Mouse (Mus musculus) MEL-GATA-1-ER (cell line): ENCODE data around the gene Olfr301.

Experiments
- DNase-seq: peaks from one replicate; pipeline ENCODE4 v3.0.0-alpha.2; 2012; ENCODE audit warnings: low read depth; ENCODE audit errors: extremely low read depth

Olfr301 gene

DNA sequence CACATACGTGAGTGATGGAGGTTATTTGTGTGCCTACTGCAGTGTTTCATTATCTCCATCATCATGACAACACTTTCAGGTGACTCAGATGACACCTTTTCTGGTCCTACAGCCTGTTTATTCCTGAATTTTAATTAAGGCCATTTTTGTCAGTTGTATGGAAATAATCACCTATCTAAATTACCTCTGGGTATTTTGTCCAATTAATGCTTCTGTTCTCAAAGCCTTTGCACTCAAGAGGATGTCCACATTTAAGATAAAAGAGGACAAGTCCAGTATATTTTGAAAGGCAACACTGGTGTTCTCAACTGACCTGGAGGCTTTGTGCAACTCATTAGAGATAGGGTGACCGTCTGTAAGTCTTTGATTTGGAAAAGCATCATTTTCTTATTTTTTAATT lies at the start of gene Olfr301:
Olfr301 (plus strand) TSS at position 301 of the 400 bp plus-strand sequence.
- DNase-seq: no peak

DNA sequence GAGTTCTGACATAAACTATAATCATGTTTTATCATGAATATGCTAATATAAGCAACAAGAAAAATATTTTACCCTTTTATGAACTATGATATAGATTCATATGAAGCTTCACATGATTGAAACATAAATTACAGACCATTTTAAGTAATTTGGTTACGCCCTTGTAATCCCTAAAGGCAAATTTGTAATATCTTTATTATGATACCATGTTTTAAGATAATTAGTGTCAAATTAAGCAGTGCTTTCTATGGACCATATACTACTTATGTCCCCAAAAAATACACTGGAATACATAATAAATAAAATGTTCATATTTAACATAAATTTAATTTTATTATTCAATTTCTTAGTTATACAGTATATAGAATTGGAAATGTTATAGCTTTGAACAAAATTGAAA lies 36.8 kb upstream of the Olfr301 start, which contains the start of gene Olfr305:
Olfr305 (minus strand) TSS at position 101 of the 400 bp plus-strand sequence.
- no peak for DNase-seq

DNA sequence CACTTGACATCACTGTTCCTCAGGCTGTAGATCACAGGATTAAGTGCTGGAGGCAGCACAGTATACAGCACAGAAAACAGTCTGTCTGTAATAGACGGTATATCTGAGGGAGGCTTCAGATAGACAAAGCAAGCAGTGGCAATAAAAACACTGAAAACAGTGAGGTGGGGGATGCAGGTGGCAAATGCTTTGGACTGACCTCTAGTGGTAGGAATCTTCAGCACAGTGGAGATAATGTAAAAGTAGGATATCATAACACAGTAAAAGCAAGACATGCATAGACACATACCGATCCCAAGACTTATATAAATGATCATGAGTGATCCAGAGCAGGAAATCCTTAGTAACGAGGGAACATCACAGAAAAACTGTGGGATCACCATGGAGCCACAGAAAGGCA lies 17.9 kb upstream of the Olfr301 start:
- DNase-seq: no peak

DNA sequence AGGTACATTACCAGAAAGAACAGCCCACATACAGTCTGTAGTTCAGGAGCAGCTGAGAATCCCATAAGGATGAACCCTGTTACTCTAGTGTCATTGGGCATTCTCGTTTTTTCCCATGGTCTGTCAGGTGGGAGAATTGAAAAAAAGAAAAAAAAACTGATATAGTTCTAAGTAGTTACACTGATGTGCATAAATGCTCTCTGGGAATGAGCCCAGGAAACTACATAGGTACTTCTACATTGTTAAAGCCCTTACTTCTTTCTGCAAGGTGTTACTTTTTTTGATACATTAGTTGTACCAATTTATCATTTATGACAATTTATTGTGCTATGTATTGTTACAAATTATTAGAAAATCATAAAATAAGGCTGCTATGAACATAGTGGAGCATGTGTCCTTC lies 17.1 kb upstream of the Olfr301 start, which contains the start of gene Olfr304:
Olfr304 (minus strand) TSS at position 101 of the 400 bp plus-strand sequence.
- DNase-seq: no peak

DNA sequence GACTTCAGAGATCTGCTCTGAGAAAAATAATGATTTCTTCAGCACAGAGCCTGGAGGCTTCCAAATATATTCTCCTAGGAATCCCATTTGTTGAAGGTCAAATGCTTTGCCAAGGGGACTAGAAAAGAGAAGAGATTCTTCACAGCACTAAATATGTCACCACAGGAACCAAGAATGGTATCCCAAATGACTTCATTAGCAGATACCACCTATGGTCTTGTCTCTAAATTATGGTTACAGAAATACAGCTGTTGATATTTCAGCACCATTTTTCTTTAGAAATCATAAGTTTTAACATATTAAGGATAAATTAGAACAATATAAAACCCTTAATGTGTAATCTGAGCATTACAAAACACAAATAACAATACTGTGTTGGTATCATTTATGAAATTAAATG lies 6.0 kb upstream of the Olfr301 start, which contains the start of gene Olfr303:
Olfr303 (minus strand) TSS at position 101 of the 400 bp plus-strand sequence.
- DNase-seq: no peak

DNA sequence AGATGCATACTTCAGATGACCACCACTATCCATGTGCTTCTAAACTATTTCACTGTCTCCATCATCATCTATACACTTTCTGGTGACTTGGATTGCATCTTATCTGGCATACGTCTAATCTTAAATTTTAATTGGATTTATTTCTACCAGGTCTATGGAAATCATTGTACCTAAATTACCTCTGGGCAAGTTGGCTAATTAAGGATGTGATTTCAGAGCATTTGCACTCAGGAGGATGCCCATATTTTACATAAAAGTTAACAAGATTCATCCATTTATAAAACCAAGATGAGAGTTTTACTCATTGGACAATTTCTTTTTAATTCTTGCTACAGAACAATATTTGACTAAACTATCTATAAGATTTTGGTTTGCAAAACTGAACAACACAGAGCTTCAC lies 56.0 kb downstream of the Olfr301 start, which contains the start of gene Olfr299:
Olfr299 (plus strand) TSS at position 301 of the 400 bp plus-strand sequence.
- DNase-seq: no peak
